Comparison of ENCODE assay signal across 8 mouse cellular contexts in genomic region chr9:102354561-102354973, GRCm38 (mm10). TPM values are rescaled to one million over a fixed set of nuclear protein-coding genes. Genes with fewer than 3 reads are reported as not detected.
DNase-seq lines count a peak whose midpoint lies in the region; ATAC-seq lines count a peak whose summit lies in the region.

Gene Ephb1 (minus strand): TSS chr9:102354693.

- peaks cover 9% of the 10 kb centered on the region; the same call in 1 of the 2 replicates for H3K4me1 ChIP-seq in intestine, embryonic 14.5 days (replicated peaks; ENCODE audit: control insufficient read depth, insufficient read depth, low read length)

- peak within 1 kb of the TSS; percentile 49 for H3K9ac ChIP-seq in intestine, embryonic 14.5 days (ENCODE audit: low read length)

- H3K4me3 ChIP-seq in intestine, embryonic 14.5 days (ENCODE audit: low read depth, low read length) = peak within 1 kb of the TSS; percentile 55

- peaks cover 67% of the 10 kb centered on the region for H3K27me3 ChIP-seq in intestine, embryonic 14.5 days (replicated peaks; ENCODE audit: control insufficient read depth, insufficient read depth, low read length)

- ATAC-seq in intestine, embryonic 14.5 days (replicated peaks; ENCODE audit: low FRiP score, low TSS enrichment, low read depth) = peak; percentile 91
- ATAC-seq in megakaryocyte-erythroid progenitor cell, adult 5-6 weeks (replicated peaks; ENCODE audit: low FRiP score, low TSS enrichment, poor library complexity, severe bottlenecking) = peak; percentile 88
- ATAC-seq in monocyte, adult 5-6 weeks (replicated peaks; ENCODE audit: insufficient number of reproducible peaks, low FRiP score, low TSS enrichment, poor library complexity, severe bottlenecking) = no peak

- no peak within 1 kb of the TSS for H3K27ac ChIP-seq in intestine, embryonic 14.5 days (ENCODE audit: low read depth)

- no peaks in the 10 kb centered on the region for H3K9me3 ChIP-seq in intestine, embryonic 14.5 days (ENCODE audit: control insufficient read depth, low read length)

- intact Hi-C loops in left cerebral cortex, postnatal 10 days (cut with DNase I) = loop anchor here (2.0 to 10.0 kb wide), 6 partner anchors 92 to 1170 kb away; no protein-coding TSS in a partner anchor

- WGBS in intestine, embryonic 14.5 days = under 1% methylated on average over 22 of the region's 22 CpGs

- H3K4me2 ChIP-seq in intestine, embryonic 14.5 days (ENCODE audit: low read length) = peak within 1 kb of the TSS; percentile 92

- no peaks in the 10 kb centered on the region for H3K36me3 ChIP-seq in intestine, embryonic 14.5 days (ENCODE audit: control insufficient read depth, insufficient read depth, low read length)

- peak; percentile 80 for DNase-seq in adrenal gland, adult 2 months
- DNase-seq in embryo, embryonic 11 days = peak; percentile 90
- peak; percentile 72 for DNase-seq in gastrocnemius, postnatal 25 days
- peak; percentile 89 for DNase-seq in intestine, embryonic 14.5 days (ENCODE audit: low spot score)
- peak; percentile 87 to 95 for DNase-seq in left cerebral cortex, postnatal 10 days (ENCODE audit: extremely low spot score in 1 of 2, low spot score in 2 of 2)
- peak; percentile 84 to 93 for DNase-seq in right cerebral cortex, postnatal 36 days (ENCODE audit: low spot score in 2 of 2)

RNA-seq across cellular contexts. Expression of gene Ephb1, which starts in this region (rescaled TPM):
- 1 to 10 TPM; 2.2 TPM for total RNA-seq in adrenal gland, adult 2 months (2021)
- 1.8 TPM in 2 replicates for polyA plus RNA-seq in adrenal gland, adult 2 months (2012; rRNA removed)
- total RNA-seq in gastrocnemius, postnatal 25 days (2021) = 1 to 10 TPM in 1 of 2 experiments, under 1 TPM in 1; 0.87 to 1.3 TPM
- 12.5 and 12.8 TPM in 2 replicates for polyA plus RNA-seq in intestine, embryonic 14.5 days (2014; fragmentation: Nextera tagmentation; extraction: Ambion mirVana)
- 10 to 100 TPM; 37.7 to 37.8 TPM for total RNA-seq in left cerebral cortex, postnatal 10 days (2021)
- total RNA-seq in megakaryocyte-erythroid progenitor cell, adult 5-6 weeks (2014; fragmentation: Nextera tagmentation) = not detected in 2 replicates
- total RNA-seq in megakaryocyte-erythroid progenitor cell, adult 5-6 weeks (2017) = 0.09 TPM in 1 of 2 replicates, not detected in the other
- 0.21 TPM in 1 of 3 replicates, not detected in the others for total RNA-seq in monocyte, adult 5-6 weeks (2017)

Comparison
In these comparisons a context has a peak if more than half of its experiments do, and no peak if none do; other contexts are left out.
1. RNA of gene Ephb1 (total RNA-seq): 37.7 to 37.8 TPM in left cerebral cortex, postnatal 10 days; 2.2 TPM in adrenal gland, adult 2 months, 0.87 to 1.3 TPM in gastrocnemius, postnatal 25 days, 0.09 TPM in megakaryocyte-erythroid progenitor cell, adult 5-6 weeks and 0.21 TPM in monocyte, adult 5-6 weeks; every median in the first group is over 10 times any median in the second.
2. Peak in ATAC-seq in megakaryocyte-erythroid progenitor cell, adult 5-6 weeks; RNA of the gene not detected or under 1 TPM.
3. Peak in every context shown above with its lines, with median percentiles within 50 percentile points of each other: DNase-seq.